Comparison of ENCODE assay signal across 7 mouse cellular contexts in the genomic region with DNA sequence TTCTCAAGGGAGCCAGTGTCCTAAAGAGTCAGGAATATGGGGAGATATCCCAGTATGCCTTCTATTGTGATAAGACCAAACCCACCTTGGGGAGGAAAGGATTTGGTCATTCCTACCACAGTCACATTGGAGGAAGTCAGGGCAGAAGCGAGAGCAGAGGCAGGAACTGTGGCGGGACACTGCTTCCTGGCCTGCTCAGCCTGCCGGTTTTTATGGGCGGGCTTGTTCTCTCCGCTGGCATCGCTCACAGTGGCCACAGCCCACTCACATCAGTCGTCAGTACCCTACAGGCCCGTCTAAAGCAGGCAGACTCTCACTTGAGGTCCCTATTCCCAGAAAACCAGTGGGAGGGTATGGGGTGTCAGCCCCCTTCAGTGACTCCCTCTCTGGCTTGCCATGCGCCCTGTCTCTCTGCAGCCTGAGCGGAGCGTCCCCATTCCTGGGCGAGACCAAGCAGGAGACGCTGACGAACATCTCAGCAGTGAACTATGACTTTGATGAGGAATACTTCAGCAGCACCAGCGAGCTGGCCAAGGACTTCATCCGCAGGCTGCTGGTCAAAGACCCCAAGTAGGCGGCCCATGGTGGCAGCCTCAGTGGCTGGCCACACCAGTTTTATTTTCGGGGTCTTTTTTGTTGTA. TPM values are rescaled to one million over a fixed set of nuclear protein-coding genes. Genes with fewer than 3 reads are reported as not detected.
DNase-seq lines count a peak whose midpoint lies in the region; ATAC-seq lines count a peak whose summit lies in the region.

No protein-coding gene starts in this region.

- no peak for ATAC-seq in heart, embryonic 11.5 days (replicated peaks; ENCODE audit: insufficient number of reproducible peaks, low FRiP score, low TSS enrichment)
- no peak for ATAC-seq in neural tube, embryonic 12.5 days (ENCODE audit: low FRiP score, low read depth)

- peak overlapping the region; percentile 92 for H3K4me2 ChIP-seq in heart, embryonic 11.5 days
- H3K4me2 ChIP-seq in neural tube, embryonic 12.5 days (replicated peaks) = peak overlapping the region; percentile 96

- H3K36me3 ChIP-seq in heart, embryonic 11.5 days (ENCODE audit: control insufficient read depth, insufficient read depth, low read length) = peaks cover 20% of the 10 kb centered on the region
- peaks cover 44% of the 10 kb centered on the region for H3K36me3 ChIP-seq in limb, embryonic 10.5 days
- H3K36me3 ChIP-seq in neural tube, embryonic 12.5 days = peaks cover 35% of the 10 kb centered on the region

- no peaks in the 10 kb centered on the region for H3K9me3 ChIP-seq in heart, embryonic 11.5 days (replicated peaks; ENCODE audit: control insufficient read depth, low read length)
- H3K9me3 ChIP-seq in limb, embryonic 10.5 days (replicated peaks) = no peaks in the 10 kb centered on the region
- no peaks in the 10 kb centered on the region for H3K9me3 ChIP-seq in neural tube, embryonic 12.5 days

- peak overlapping the region; percentile 99; the same call in 1 of the 2 replicates for H3K27ac ChIP-seq in heart, embryonic 11.5 days (ENCODE audit: low read depth, low read length)
- peak overlapping the region; percentile 90; the same call in 1 of the 2 replicates for H3K27ac ChIP-seq in limb, embryonic 10.5 days
- no peak overlapping the region for H3K27ac ChIP-seq in neural tube, embryonic 12.5 days

- H3K4me1 ChIP-seq in heart, embryonic 11.5 days (ENCODE audit: control insufficient read depth, insufficient read depth, low read length) = peaks cover 27% of the 10 kb centered on the region
- H3K4me1 ChIP-seq in limb, embryonic 10.5 days = peaks cover 32% of the 10 kb centered on the region
- peaks cover 19% of the 10 kb centered on the region for H3K4me1 ChIP-seq in neural tube, embryonic 12.5 days

- peak; percentile 13 to 32 for DNase-seq in thymus, postnatal 36 days
- DNase-seq in thymus, postnatal 10 days (ENCODE audit: low spot score in 2 of 2) = no peak
- no peak for DNase-seq in limb, embryonic 10.5 days (ENCODE audit: low spot score)
- DNase-seq in right cerebral cortex, adult 18-20 months = no peak
- no peak for DNase-seq in adrenal gland, adult 18-20 months (ENCODE audit: low spot score in 2 of 2)

- H3K4me3 ChIP-seq in heart, embryonic 11.5 days (ENCODE audit: low read depth, low read length) = no peak overlapping the region
- H3K4me3 ChIP-seq in limb, embryonic 10.5 days = peak overlapping the region; percentile 66
- peak overlapping the region; percentile 67; the same call in 1 of the 2 replicates for H3K4me3 ChIP-seq in neural tube, embryonic 12.5 days

- 0 out of 2 replicates have a peak, but pooled peaks cover 3% of the 10 kb centered on the region for H3K27me3 ChIP-seq in heart, embryonic 11.5 days (ENCODE audit: control insufficient read depth, insufficient read depth, low read length)
- H3K27me3 ChIP-seq in limb, embryonic 10.5 days (ENCODE audit: low read depth, poor library complexity, severe bottlenecking) = peaks cover 37% of the 10 kb centered on the region
- peaks cover 27% of the 10 kb centered on the region for H3K27me3 ChIP-seq in neural tube, embryonic 12.5 days (replicated peaks)

- peak overlapping the region; percentile 90 for H3K9ac ChIP-seq in heart, embryonic 11.5 days (ENCODE audit: low read depth, low read length)
- H3K9ac ChIP-seq in neural tube, embryonic 12.5 days = peak overlapping the region; percentile 77; the same call in 1 of the 2 replicates

- WGBS in heart, embryonic 11.5 days (ENCODE audit: insufficient replicate concordance) = 76% methylated on average over 18 of the region's 18 CpGs
- 89% methylated on average over 18 of the region's 18 CpGs for WGBS in limb, embryonic 10.5 days
- 88% methylated on average over 18 of the region's 18 CpGs for WGBS in neural tube, embryonic 12.5 days

RNA-seq across cellular contexts. Expression of gene 4930442H23Rik, which starts 7.8 kb away (rescaled TPM):
- polyA plus RNA-seq in heart, embryonic 11.5 days (2014; fragmentation: Nextera tagmentation; extraction: Ambion mirVana) = 0.21 TPM in 1 of 2 replicates, not detected in the other
- not detected in 2 replicates for polyA plus RNA-seq in limb, embryonic 10.5 days (2016; fragmentation: Nextera tagmentation; extraction: Ambion mirVana)
- not detected in 2 replicates for polyA plus RNA-seq in neural tube, embryonic 12.5 days (2016; fragmentation: Nextera tagmentation; extraction: Ambion mirVana)
- not detected for total RNA-seq in adrenal gland, adult 18-20 months (2021)

RNA-seq across cellular contexts. Expression of gene Dapk3, which starts 8.7 kb away (rescaled TPM):
- 44.1 and 47.4 TPM in 2 replicates for polyA plus RNA-seq in heart, embryonic 11.5 days (2014; fragmentation: Nextera tagmentation; extraction: Ambion mirVana)
- polyA plus RNA-seq in limb, embryonic 10.5 days (2016; fragmentation: Nextera tagmentation; extraction: Ambion mirVana) = 46.5 and 52.0 TPM in 2 replicates
- polyA plus RNA-seq in neural tube, embryonic 12.5 days (2016; fragmentation: Nextera tagmentation; extraction: Ambion mirVana) = 87.7 and 88.4 TPM in 2 replicates
- total RNA-seq in adrenal gland, adult 18-20 months (2021) = 10 to 100 TPM; 63.4 to 74.2 TPM

RNA-seq across cellular contexts. Expression of gene Nmrk2, which starts 10.4 kb away (rescaled TPM):
- polyA plus RNA-seq in heart, embryonic 11.5 days (2014; fragmentation: Nextera tagmentation; extraction: Ambion mirVana) = 2.2 and 3.6 TPM in 2 replicates
- not detected in 2 replicates for polyA plus RNA-seq in limb, embryonic 10.5 days (2016; fragmentation: Nextera tagmentation; extraction: Ambion mirVana)
- 0.14 TPM in 1 of 2 replicates, not detected in the other for polyA plus RNA-seq in neural tube, embryonic 12.5 days (2016; fragmentation: Nextera tagmentation; extraction: Ambion mirVana)
- total RNA-seq in adrenal gland, adult 18-20 months (2021) = not detected

RNA-seq across cellular contexts. Expression of gene Eef2, which starts 15.0 kb away (rescaled TPM):
- polyA plus RNA-seq in heart, embryonic 11.5 days (2014; fragmentation: Nextera tagmentation; extraction: Ambion mirVana) = 313 and 338 TPM in 2 replicates
- 575 and 611 TPM in 2 replicates for polyA plus RNA-seq in limb, embryonic 10.5 days (2016; fragmentation: Nextera tagmentation; extraction: Ambion mirVana)
- 515 and 520 TPM in 2 replicates for polyA plus RNA-seq in neural tube, embryonic 12.5 days (2016; fragmentation: Nextera tagmentation; extraction: Ambion mirVana)
- total RNA-seq in adrenal gland, adult 18-20 months (2021) = 1,000 to 10,000 TPM; 1,443 to 1,598 TPM

RNA-seq across cellular contexts. Expression of gene Pias4, which starts 23.7 kb away (rescaled TPM):
- polyA plus RNA-seq in heart, embryonic 11.5 days (2014; fragmentation: Nextera tagmentation; extraction: Ambion mirVana) = 39.4 and 39.7 TPM in 2 replicates
- 73.6 and 73.9 TPM in 2 replicates for polyA plus RNA-seq in limb, embryonic 10.5 days (2016; fragmentation: Nextera tagmentation; extraction: Ambion mirVana)
- 67.6 and 70.6 TPM in 2 replicates for polyA plus RNA-seq in neural tube, embryonic 12.5 days (2016; fragmentation: Nextera tagmentation; extraction: Ambion mirVana)
- total RNA-seq in adrenal gland, adult 18-20 months (2021) = 10 to 100 TPM; 27.3 to 29.7 TPM

Comparison
In these comparisons a context has a peak if more than half of its experiments do, and no peak if none do; other contexts are left out.
1. DNase-seq: peak in thymus, postnatal 36 days (2 of 2); none in thymus, postnatal 10 days (0 of 2), limb, embryonic 10.5 days (single experiment), right cerebral cortex, adult 18-20 months (single experiment) and adrenal gland, adult 18-20 months (0 of 2).